Mouse (Mus musculus) liver, embryonic 14.5 days (tissue): ENCODE data around the gene Rhbdl1. TPM values are rescaled to one million over a fixed set of nuclear protein-coding genes. Genes with fewer than 3 reads are reported as not detected.
"Not testable (repeated sequence)": the region's sequence is repeated elsewhere in the genome, so short reads cannot be mapped to it uniquely, and the experiment has no call there.

Experiments used
- ATAC-seq: fragments of 200-750 bp; cut with Nextera tagmentation; 2 replicates; pipeline ENCODE4 v1.8.0; 2017; ENCODE audit warnings: moderate number of reproducible peaks, mild to moderate bottlenecking, moderate library complexity; ENCODE audit not compliant: insufficient read depth
- DNase-seq, 3 experiments: peaks; one replicate each; pipeline ENCODE4 v3.0.0-alpha.2; 2012 to 2013; ENCODE audit warnings: low read depth in 3 of 3, low spot score in 3 of 3
- H3K27ac ChIP-seq: fragments of 300-500 bp; sonication (generic); 2 replicates; pipeline ENCODE4 v1.5.1; 2014; ENCODE audit warnings: moderate library complexity, mild to moderate bottlenecking, control low read depth, inconsistent platforms
- H3K27me3 ChIP-seq: fragments of 300-500 bp; sonication (generic); 2 replicates; pipeline ENCODE4 v1.6.1; 2014; ENCODE audit warnings: mild to moderate bottlenecking, low read length, moderate library complexity; ENCODE audit not compliant: control insufficient read depth, insufficient read depth
- H3K36me3 ChIP-seq: fragments of 300-500 bp; sonication (generic); replicated peaks from 2 replicates; pipeline ENCODE4 v1.6.1; 2014; ENCODE audit warnings: low read depth; ENCODE audit not compliant: control insufficient read depth, insufficient read depth
- H3K4me1 ChIP-seq, 2 experiments: fragments of 200-500 bp in 1 of 2; fragments of 300-500 bp in 1 of 2; sonication (generic) in 1 of 2; replicated peaks; 2 replicates each; pipeline ENCODE4 v1.6.1; 2012 to 2014; ENCODE audit warnings: antibody characterized with exemption in 1 of 2, inconsistent platforms in 1 of 2, low read length in 1 of 2; ENCODE audit not compliant: control insufficient read depth in 2 of 2, insufficient read depth in 2 of 2
- H3K4me2 ChIP-seq: fragments of 300-500 bp; sonication (generic); 2 replicates; pipeline ENCODE4 v1.6.1; 2014; ENCODE audit warnings: low read depth, mild to moderate bottlenecking, control low read depth, moderate library complexity
- H3K4me3 ChIP-seq, 2 experiments: fragments of 200-500 bp in 1 of 2; fragments of 300-500 bp in 1 of 2; sonication (generic) in 1 of 2; 2 replicates each; pipeline ENCODE4 v1.5.1; 2012 to 2014; ENCODE audit warnings: low read depth in 2 of 2, low read length in 2 of 2, mild to moderate bottlenecking in 2 of 2, control low read depth in 1 of 2, inconsistent platforms in 1 of 2, moderate library complexity in 1 of 2; ENCODE audit not compliant: insufficient read depth in 1 of 2
- H3K9ac ChIP-seq: fragments of 300-500 bp; sonication (generic); replicated peaks from 2 replicates; pipeline ENCODE4 v1.6.1; 2014; ENCODE audit warnings: mild to moderate bottlenecking, control low read depth, moderate library complexity
- H3K9me3 ChIP-seq: fragments of 300-500 bp; sonication (generic); 2 replicates; pipeline ENCODE4 v1.6.1; 2016; ENCODE audit warnings: low read length, mixed read lengths; ENCODE audit not compliant: control insufficient read depth
- CTCF ChIP-seq: IDR thresholded peaks from 2 replicates; pipeline ENCODE4 v1.5.1; 2016; ENCODE audit warnings: antibody characterized with exemption, low read depth, control low read depth
- EP300 ChIP-seq: IDR thresholded peaks from 2 replicates; pipeline ENCODE4 v1.6.1; 2016; ENCODE audit warnings: antibody characterized with exemption, low read depth
- WGBS: fragments of 180-500 bp; shearing (Covaris S2); extraction: QIAGEN DNeasy Blood & Tissue Kit; methylation state at CpG from one replicate; pipeline ENCODE4 v1.1.7; 2014; ENCODE audit not compliant: insufficient replicate concordance; 5-methylcytosine and 5-hydroxymethylcytosine counted together
- polyA plus RNA-seq, 2 experiments: library from polyadenylated mRNA; depleted of rRNA in 1 of 2; stranded (reverse) in 1 of 2; unstranded in 1 of 2; fragments of >200 nt; fragmentation: Nextera tagmentation in 1 of 2; extraction: Ambion mirVana in 1 of 2; gene quantifications; 2 replicates each; pipeline versions ENCODE4 v1.2.1 to v1.2.3; 2012 to 2014

Gene Rhbdl1
- polyA plus RNA-seq, 2 experiments, result 0.58 to 1.5 TPM

GRCm38 (mm10) chr17:25872676-25873075 is 35.6 kb upstream of the Rhbdl1 start:
- no peaks in the 10 kb centered on the region for H3K27me3 ChIP-seq
- 68% methylated on average over 3 of the region's 3 CpGs for WGBS

GRCm38 (mm10) chr17:25871566-25871965 is 34.5 kb upstream of the Rhbdl1 start:
- H3K4me1 ChIP-seq, result peaks cover 4 to 24% of the 10 kb centered on the region in 2 experiments
- H3K27me3 ChIP-seq, H3K9ac ChIP-seq, H3K9me3 ChIP-seq, H3K4me3 ChIP-seq, DNase-seq, H3K27ac ChIP-seq, H3K36me3 ChIP-seq, H3K4me2 ChIP-seq, ATAC-seq: not testable (repeated sequence)

More at GRCm38 (mm10) chr17:25872676-25873075, 35.6 kb upstream of the Rhbdl1 start:
- peaks cover 4 to 20% of the 10 kb centered on the region in 2 experiments for H3K4me1 ChIP-seq
- no peaks in the 10 kb centered on the region for H3K9me3 ChIP-seq
- no peak overlapping the region for H3K9ac ChIP-seq
- ATAC-seq, result no peak
- TF ChIP-seq EP300 (no peak), CTCF (no peak)
- no peak overlapping the region for H3K27ac ChIP-seq
- H3K36me3 ChIP-seq, result peaks cover under 1% of the 10 kb centered on the region; the same call in 1 of the 2 replicates
- H3K4me2 ChIP-seq, result no peak overlapping the region
- H3K4me3 ChIP-seq, result no peak overlapping the region
- no peak for DNase-seq

- no peak for TF ChIP-seq EP300
- no peak for TF ChIP-seq CTCF
- ATAC-seq, result no peak
- DNase-seq, result no peak
- Histone ChIP-seq H3K36me3 (no peaks in the 10 kb centered on the region; the same call in 1 of the 2 replicates), H3K27ac (no peak overlapping the region), H3K27me3 (no peaks in the 10 kb centered on the region), H3K9me3 (no peaks in the 10 kb centered on the region), H3K9ac (no peak overlapping the region), H3K4me1 (peaks cover 0 to 22% of the 10 kb centered on the region in 2 experiments; a peak in 3 of 4 replicates), H3K4me2 (no peak overlapping the region), H3K4me3 (no peak overlapping the region)
- 73% methylated on average over 2 of the region's 2 CpGs for WGBS
Observed at GRCm38 (mm10) chr17:25869954-25870353, 32.9 kb upstream of the Rhbdl1 start.

- WGBS, result 87% methylated on average over 8 of the region's 8 CpGs
- DNase-seq (no peak), ATAC-seq (no peak)
- Histone ChIP-seq H3K4me2 (no peak overlapping the region), H3K36me3 (no peaks in the 10 kb centered on the region; the same call in 1 of the 2 replicates), H3K9ac (no peak overlapping the region), H3K27ac (no peak overlapping the region), H3K27me3 (no peaks in the 10 kb centered on the region), H3K4me3 (no peak overlapping the region), H3K9me3 (no peaks in the 10 kb centered on the region), H3K4me1 (peaks cover 0 to 22% of the 10 kb centered on the region in 2 experiments; a peak in 3 of 4 replicates)
- TF ChIP-seq CTCF (no peak), EP300 (no peak)
Observed at GRCm38 (mm10) chr17:25869498-25869897, 32.4 kb upstream of the Rhbdl1 start.

GRCm38 (mm10) chr17:25868601-25869191 is 31.6 kb upstream of the Rhbdl1 start, which contains the start of gene Mcrip2:
Gene Mcrip2 (minus strand): TSS chr17:25868764.
- Histone ChIP-seq H3K9me3 (no peaks in the 10 kb centered on the region), H3K27ac (peak within 1 kb of the TSS; percentile 32), H3K4me1 (peaks cover 0 to 15% of the 10 kb centered on the region in 2 experiments; a peak in 3 of 4 replicates), H3K36me3 (no peaks in the 10 kb centered on the region; the same call in 1 of the 2 replicates), H3K4me3 (peak within 1 kb of the TSS; percentile 54 to 77), H3K27me3 (no peaks in the 10 kb centered on the region), H3K9ac (peak within 1 kb of the TSS; percentile 60), H3K4me2 (peak within 1 kb of the TSS; percentile 85)
- under 1% methylated on average over 24 of the region's 24 CpGs for WGBS
- ATAC-seq (peak; percentile 76), DNase-seq (no peak)
- no peak for TF ChIP-seq EP300
- 0 out of 2 replicates have a peak, but pooled peaks have one; percentile 7 for TF ChIP-seq CTCF
